Mouse (Mus musculus) stomach, postnatal 0 days (tissue): ENCODE measurements around the gene Fbxw5.

Experiments used
- CTCF ChIP-seq: IDR thresholded peaks from 2 replicates; pipeline ENCODE4 v1.5.1; 2016; ENCODE audit warnings: antibody characterized with exemption, low read depth, mild to moderate bottlenecking, moderate library complexity
- EP300 ChIP-seq: optimal IDR thresholded peaks from 2 replicates; pipeline ENCODE3; 2016; ENCODE audit warnings: antibody characterized with exemption

- TF ChIP-seq CTCF (peak; percentile 55), EP300 (no peak)
These were observed 9.4 kb downstream of the Fbxw5 start for GRCm38 (mm10) chr2:25509912-25510311.
